Mouse (Mus musculus) G1E (cell line): ENCODE measurements around the gene Plpp2.

Experiments used
- CTCF ChIP-seq: IDR thresholded peaks from 2 replicates; pipeline ENCODE4 v1.5.1; 2012; ENCODE audit warnings: low read depth, low read length, inconsistent platforms, mixed read lengths
- GATA1 ChIP-seq: IDR thresholded peaks from 2 replicates; pipeline ENCODE4 v1.6.1; 2012; ENCODE audit warnings: borderline replicate concordance, low read length, inconsistent platforms, mixed read lengths
- GATA2 ChIP-seq: IDR thresholded peaks from 2 replicates; pipeline ENCODE4 v1.6.1; 2012; ENCODE audit warnings: low read depth, low read length, inconsistent platforms, borderline replicate concordance
- TAL1 ChIP-seq: conservative IDR thresholded peaks from 2 replicates; pipeline ENCODE4 v1.6.1; 2012; ENCODE audit warnings: low read depth, low read length, inconsistent platforms, mixed read lengths

GRCm38 (mm10) chr10:79527453-79527845, 6.1 kb downstream of the Plpp2 start:
- TF ChIP-seq CTCF (no peak), TAL1 (no peak), GATA1 (no peak), GATA2 (no peak)
